Mouse (Mus musculus) erythroid progenitor cell, adult 5-6 weeks (primary cell): ENCODE data around the gene Gm5868. TPM values are rescaled to one million over a fixed set of nuclear protein-coding genes. Genes with fewer than 3 reads are reported as not detected.

Experiments used
- ATAC-seq: replicated peaks from 2 replicates; pipeline ENCODE4 v1.8.0; 2016; ENCODE audit warnings: moderate number of reproducible peaks, mild to moderate bottlenecking, moderate TSS enrichment, inconsistent platforms; ENCODE audit not compliant: poor library complexity, low FRiP score, severe bottlenecking
- total RNA-seq, 2 experiments: library from RNA; stranded (forward) in 1 of 2; stranded (reverse) in 1 of 2; fragments of 150-400 nt in 1 of 2; fragments of 186-747, 209-891 nt in 1 of 2; gene quantifications; 2 replicates each; pipeline versions ENCODE4 v1.2.3 to v1.2.4; 2015 to 2017; ENCODE audit warnings: low replicate concordance in 2 of 2

Gm5868 gene
- total RNA-seq, 2 experiments from 2014 or later: not detected

DNA sequence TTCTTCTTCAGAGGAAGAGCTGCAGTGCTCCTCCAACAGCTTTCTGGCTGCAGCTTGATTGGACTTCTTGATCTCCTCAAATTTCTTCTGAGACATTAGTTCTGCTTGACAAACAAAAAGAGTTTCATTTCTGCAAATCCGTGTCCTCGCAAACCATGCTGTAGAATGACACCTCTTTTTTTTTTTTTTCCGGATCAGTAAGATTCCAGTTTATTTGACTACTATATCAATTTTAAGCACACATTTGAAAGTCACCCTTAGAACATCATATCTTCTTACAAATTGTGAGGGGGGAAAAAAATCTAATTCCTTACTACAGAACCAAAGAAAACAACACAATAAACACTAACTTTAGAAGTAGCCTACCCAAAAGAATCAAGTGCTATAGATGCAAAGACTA, 31.1 kb downstream of the Gm5868 start:
- no peak for ATAC-seq

DNA sequence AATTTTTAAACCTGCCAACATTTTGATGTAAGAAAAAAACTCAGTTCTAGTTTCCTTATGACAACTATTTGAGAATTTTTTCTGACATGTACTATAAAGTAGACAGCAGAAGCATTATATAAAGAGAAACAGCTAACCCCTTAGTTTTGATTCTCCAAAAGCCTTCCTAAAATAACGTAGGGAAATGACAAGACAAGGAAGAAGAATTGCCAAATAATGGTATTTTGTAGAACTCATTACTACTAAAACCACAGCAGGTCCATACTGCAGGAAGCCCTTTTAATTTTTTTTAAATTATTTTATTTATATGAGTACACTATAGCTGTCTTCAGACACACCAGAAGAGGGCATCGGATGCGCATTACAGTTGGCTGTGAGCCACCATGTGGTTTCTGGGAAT, 36.1 kb downstream of the Gm5868 start:
- no peak for ATAC-seq

Other genes with a start within 250 kb of the Gm5868 start
- gene Corin, start 83.1 kb downstream of the Gm5868 start, total RNA-seq (2015; ENCODE audit: low replicate concordance): not detected in 2 replicates
- not detected in 2 replicates for gene Corin, start 83.1 kb downstream of the Gm5868 start, total RNA-seq (2017; ENCODE audit: low replicate concordance)
- 16.3 and 25.9 TPM in 2 replicates for gene Nfxl1, start 27.9 kb downstream of the Gm5868 start, total RNA-seq (2015; ENCODE audit: low replicate concordance)
- gene Nfxl1, start 27.9 kb downstream of the Gm5868 start, total RNA-seq (2017; ENCODE audit: low replicate concordance): 13.5 and 37.6 TPM in 2 replicates
- gene Zar1, start 6.3 kb downstream of the Gm5868 start, total RNA-seq (2015; ENCODE audit: low replicate concordance): not detected in 2 replicates
- gene Zar1, start 6.3 kb downstream of the Gm5868 start, total RNA-seq (2017; ENCODE audit: low replicate concordance): not detected in 2 replicates
- not detected in 2 replicates for gene Cnga1, start 56.7 kb upstream of the Gm5868 start, total RNA-seq (2015; ENCODE audit: low replicate concordance)
- 0.26 TPM in 1 of 2 replicates, not detected in the other for gene Cnga1, start 56.7 kb upstream of the Gm5868 start, total RNA-seq (2017; ENCODE audit: low replicate concordance)
- 1.3 TPM in 1 of 2 replicates, not detected in the other for gene Nipal1, start 60.2 kb upstream of the Gm5868 start, total RNA-seq (2015; ENCODE audit: low replicate concordance)
- 0.26 and 1.3 TPM in 2 replicates for gene Nipal1, start 60.2 kb upstream of the Gm5868 start, total RNA-seq (2017; ENCODE audit: low replicate concordance)
- gene Txk, start 165.2 kb upstream of the Gm5868 start, total RNA-seq (2015; ENCODE audit: low replicate concordance): 5.9 TPM in 1 of 2 replicates, not detected in the other
- gene Txk, start 165.2 kb upstream of the Gm5868 start, total RNA-seq (2017; ENCODE audit: low replicate concordance): 1.3 TPM in 1 of 2 replicates, not detected in the other